Comparison of ENCODE assay signal across 19 mouse cellular contexts in genomic region chr15:83323071-83323470, GRCm38 (mm10).
"Had no signal": no experiment of that assay in that cellular context is flagged by ENCODE, and none has a peak within 500 bp of the region (broad histone marks: within the 10 kb centered on the region; RNA-seq: fewer than 3 reads in every experiment).

No protein-coding gene starts in this region.

- H3K27me3 ChIP-seq: midbrain, embryonic 12.5 days; neural tube, embryonic 13.5 days; neural tube, embryonic 15.5 days; stomach, embryonic 15.5 days had no signal

- H3K9me3 ChIP-seq: midbrain, embryonic 10.5 days; midbrain, embryonic 12.5 days; neural tube, embryonic 13.5 days; neural tube, embryonic 15.5 days; stomach, embryonic 15.5 days had no signal

- DNase-seq: lung, adult 18-20 months; lung, embryonic 14.5 days; lung, postnatal 10 days; midbrain, embryonic 14.5 days; retina, postnatal 1 day; right cerebral cortex, adult 18-20 months; right cerebral cortex, postnatal 14 days; thymus, adult 18-20 months; thymus, postnatal 14 days; thymus, postnatal 36 days had no signal

- H3K27ac ChIP-seq: liver, embryonic 14.5 days; macrophage; midbrain, embryonic 10.5 days; midbrain, embryonic 12.5 days; neural tube, embryonic 13.5 days; neural tube, embryonic 15.5 days; stomach, embryonic 15.5 days had no signal

- H3K4me1 ChIP-seq: midbrain, embryonic 10.5 days; midbrain, embryonic 12.5 days; neural tube, embryonic 13.5 days; neural tube, embryonic 15.5 days; stomach, embryonic 15.5 days had no signal

- H3K9ac ChIP-seq: liver, embryonic 14.5 days; lung, embryonic 14.5 days; midbrain, embryonic 12.5 days; neural tube, embryonic 13.5 days; neural tube, embryonic 15.5 days; stomach, embryonic 15.5 days had no signal

- ATAC-seq: midbrain, embryonic 16.5 days had no signal

- H3K4me2 ChIP-seq: lung, embryonic 14.5 days; midbrain, embryonic 12.5 days; neural tube, embryonic 13.5 days; neural tube, embryonic 15.5 days; stomach, embryonic 15.5 days had no signal

- H3K4me3 ChIP-seq: midbrain, embryonic 10.5 days; midbrain, embryonic 12.5 days; myocyte; neural tube, embryonic 13.5 days; neural tube, embryonic 15.5 days; stomach, embryonic 15.5 days had no signal
